Mouse (Mus musculus) embryo, embryonic 10.5 days (tissue): ENCODE data around the gene Gm5592.
"Not testable (repeated sequence)": the region's sequence is repeated elsewhere in the genome, so short reads cannot be mapped to it uniquely, and the experiment has no call there.

ENCODE experiments used
- DNase-seq: peaks from one replicate; pipeline ENCODE4 v3.0.0-alpha.2; 2015; ENCODE audit warnings: low spot score

Gm5592 gene

DNA sequence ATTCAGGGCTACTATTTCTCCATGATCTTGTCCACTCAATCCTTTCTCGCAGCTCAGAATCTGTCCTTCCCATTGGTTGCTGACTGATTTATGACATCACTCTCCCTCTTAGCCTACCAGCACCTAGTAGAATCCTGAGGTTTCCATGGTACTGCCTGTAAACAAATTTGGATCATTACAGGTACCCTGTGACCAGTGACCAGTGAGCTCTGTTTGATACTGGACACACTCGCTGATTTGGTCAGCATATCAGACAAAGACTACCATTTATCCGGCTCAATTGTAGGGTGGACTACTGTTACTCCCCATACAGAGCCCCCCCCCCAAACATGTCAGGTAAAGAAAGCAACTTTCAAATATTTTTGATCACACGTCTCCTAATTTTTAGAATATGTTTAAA lies at the start of gene Gm5592:
TSS of gene Gm5592 (plus strand) at position 301 of the 400 bp plus-strand sequence.
- DNase-seq = not testable (repeated sequence)

DNA sequence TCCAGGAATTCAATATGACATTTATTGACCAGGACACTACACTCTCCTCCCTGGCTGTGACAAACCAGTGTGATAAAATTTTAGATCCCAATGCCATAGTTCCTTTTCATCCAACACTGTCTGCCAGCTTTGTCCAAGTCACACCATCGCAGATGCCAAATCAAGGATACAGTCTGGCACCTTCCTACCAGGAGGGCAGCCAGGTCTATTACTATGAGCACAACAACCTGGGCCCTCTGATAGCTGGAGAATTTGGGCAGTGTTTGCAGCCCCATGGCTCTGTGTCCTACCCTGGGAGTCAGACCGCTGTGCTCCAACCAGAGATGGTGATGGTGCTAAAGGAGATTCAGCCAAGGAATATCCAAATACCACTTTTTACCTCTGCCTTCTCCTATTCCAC lies 2.2 kb downstream of the Gm5592 start:
- DNase-seq = not testable (repeated sequence)

DNA sequence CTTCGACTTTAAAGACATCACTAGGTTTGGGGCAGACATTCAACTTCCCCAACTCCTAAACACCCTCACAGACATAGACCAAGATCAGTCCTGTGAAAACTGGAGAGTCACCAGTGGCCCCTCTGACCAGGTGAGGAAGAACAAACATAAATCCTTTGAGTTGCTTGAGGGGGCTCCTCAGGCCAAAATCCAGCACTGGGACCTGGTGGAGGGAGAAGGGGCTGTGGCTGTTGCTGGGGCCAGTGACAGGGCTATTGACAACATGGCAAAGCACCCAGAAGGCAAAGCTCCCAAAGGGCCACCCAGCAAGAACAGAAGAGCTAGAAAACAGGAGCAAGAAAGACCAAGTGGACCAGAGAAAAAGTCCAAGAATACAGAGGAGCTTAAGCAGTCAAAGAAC lies 4.2 kb downstream of the Gm5592 start:
- DNase-seq = not testable (repeated sequence)

DNA sequence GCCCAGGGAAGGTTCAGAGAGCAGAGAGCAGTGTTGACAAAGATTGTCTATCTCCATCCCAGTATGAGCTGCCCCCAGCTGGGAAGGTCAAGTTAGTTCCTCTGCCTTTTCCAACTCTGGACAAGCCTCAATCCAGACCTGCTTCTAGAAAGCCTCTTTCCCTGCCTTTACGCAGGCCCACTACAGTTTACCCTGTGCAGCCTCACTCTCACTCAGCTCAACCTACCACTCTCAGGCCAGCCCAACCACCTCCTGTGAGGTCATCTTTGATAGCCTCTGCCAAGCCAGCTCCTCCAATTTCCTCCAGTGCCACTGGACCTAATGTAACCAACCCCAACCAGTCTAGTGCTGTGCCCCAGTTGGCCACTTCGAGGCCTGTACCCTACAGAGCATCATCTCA lies 4.9 kb downstream of the Gm5592 start:
- DNase-seq = not testable (repeated sequence)

DNA sequence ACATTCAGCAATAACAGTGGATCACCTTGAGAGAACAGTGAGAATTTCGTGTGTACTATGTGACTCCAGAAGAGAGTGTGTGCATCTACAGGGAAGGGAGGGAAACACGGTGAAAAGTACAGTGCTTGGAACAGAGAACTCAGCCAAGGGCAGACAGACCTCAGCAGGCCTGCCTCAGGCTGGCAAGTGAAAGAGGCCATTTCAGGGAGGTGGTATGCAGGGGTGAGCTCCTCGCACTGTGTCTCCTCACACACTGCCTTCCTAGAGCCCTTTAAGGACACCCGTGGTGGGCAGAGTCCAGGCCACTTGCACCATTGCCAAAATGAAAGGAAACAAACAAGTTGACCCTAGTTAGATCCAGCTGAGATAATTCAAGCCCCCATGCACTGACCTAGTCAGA lies 40.0 kb downstream of the Gm5592 start:
- no peak for DNase-seq
